Mouse (Mus musculus) retina, postnatal 7 days (tissue): ENCODE measurements around the gene Hsd17b14.

Experiments
- DNase-seq: peaks from one replicate; pipeline ENCODE4 v3.0.0-alpha.2; 2012; ENCODE audit warnings: low read depth, low spot score

The Hsd17b14 gene

DNA sequence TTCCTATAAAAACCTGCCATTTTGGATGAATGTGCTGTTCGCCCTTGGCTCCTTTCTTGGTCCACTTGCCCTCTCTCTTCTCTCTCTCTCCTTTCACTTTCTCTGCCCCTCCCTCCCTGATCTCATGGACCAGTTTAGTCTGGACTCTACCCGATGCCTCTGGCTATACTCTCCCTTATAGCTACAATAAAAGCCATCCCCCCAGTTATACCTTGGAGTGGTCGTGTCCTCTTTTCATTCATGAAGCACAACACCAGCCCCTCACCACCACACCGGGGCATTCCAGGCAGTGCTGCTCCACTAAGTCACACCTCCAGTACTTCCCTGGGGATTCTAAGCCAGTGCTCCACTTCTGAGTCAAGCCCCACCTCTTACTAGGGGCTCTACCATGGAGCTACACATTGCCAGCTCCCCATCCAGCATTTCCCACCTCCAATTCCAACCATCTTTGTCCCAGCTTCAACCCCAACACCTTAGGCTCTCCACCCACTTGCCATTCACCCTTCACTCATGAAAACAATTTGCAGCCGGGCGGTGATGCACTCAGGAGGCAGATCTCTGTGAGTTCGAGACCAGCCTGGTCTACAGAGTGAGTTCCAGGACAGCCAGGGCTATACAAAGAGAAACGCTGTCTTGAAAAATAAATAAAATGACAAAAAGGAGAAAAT lies 12.6 kb downstream of the Hsd17b14 start:
- DNase-seq, result no peak

DNA sequence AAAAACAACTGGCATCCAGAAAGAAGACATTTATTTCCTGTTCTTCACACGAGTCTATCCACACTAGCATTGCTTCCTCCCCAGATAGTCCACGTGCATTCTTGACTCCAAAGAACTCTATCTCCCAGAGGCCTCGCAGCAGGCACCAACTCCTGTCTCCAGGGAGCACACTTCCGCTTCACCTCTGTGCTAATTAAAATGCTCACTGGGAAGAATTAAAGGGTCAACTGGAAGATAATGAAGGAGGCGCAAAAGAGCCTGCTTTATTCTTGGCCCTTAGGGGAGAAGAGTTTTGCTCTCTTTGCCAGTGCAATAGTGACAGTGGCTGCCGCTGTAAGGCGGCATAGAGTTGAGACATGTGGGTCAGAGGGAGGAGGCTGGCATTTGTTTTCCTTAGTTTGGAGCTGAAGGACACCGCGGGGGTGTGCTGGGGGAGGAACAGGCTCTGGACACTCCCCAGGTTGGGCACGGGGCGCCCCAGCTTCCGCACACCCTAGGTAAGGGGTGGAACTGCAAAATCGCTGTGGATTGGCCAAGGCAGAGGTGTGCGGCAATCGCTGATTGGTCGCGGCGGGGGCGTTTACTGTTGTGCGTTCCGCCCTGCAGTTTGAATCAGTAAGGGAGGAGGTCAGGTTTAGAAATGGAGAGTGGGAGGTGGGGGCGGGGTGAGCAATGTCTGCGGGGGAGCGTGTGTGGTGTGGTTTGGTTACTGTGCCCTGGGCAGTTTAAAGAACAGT lies 13.3 kb downstream of the Hsd17b14 start:
- DNase-seq, result no peak

DNA sequence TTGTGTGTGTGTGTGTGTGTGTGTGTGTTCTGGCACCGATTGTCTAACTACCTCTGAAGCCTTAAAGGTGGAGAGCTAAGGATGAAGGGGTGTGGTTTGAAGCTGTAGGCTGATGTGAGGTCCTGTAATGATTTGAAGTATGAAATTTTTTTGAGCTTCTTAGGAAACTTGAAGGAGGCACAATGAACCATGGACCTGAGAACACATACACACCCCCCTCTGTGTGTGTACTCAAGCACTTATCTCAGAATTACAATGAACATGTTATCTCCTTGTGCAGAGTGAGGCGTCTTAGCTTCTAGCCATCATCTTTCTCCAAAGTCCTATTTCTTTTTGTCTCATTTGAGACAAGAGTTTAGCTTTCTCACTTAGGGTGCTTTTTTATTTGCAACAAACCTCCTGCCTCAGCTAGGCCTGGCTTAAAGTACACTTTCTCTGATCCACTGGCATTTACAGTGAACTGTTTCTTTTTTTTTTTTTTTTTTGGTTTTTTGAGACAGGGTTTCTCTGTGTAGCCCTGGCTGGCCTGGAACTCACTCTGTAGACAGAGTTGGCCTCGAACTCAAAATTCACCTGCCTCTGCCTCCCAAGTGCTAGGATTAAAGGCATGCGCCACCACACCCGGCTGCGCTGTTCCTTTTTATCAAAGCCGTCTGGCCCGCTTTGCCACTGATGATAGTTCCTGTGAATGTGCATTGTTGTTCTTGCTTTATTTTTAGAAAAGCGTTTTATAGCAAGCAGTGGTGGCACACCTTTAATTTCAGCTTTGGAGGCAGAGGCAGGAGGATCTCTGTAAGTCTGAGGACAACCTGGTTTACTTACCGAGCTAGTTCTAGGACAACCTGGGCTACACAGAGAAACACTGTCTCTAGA lies 14.1 kb downstream of the Hsd17b14 start:
- no peak for DNase-seq

DNA sequence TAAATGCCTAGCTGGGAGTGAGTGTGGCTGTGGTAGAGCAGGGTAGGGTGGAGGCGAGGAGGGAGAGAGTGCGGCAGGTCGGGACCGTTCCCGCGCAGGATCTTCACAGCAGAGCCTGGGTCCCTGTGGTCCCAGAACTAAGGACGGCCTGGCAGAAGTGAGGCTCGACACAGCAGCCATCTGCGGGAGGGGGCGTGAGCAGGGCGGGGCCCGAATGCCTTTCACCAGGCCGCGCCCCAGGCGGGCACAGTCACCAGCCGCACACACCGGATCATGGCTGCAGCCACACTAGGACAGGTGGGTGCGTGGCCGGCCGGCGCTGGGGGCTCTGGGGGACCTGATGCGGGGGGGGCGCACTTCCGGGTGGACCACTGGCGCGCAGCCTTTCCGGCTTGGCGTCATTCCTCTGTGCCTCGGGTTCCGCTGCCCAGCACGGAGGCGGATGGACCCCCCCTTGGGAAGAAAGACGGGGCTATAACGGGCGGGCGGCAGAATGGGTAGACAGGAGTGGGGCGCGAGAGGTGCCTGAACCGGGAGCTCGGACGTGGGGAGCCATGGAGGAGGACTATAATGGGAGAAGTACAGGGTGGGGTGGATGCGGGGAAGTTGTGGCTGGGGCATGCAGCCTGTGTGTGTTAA lies 15.5 kb downstream of the Hsd17b14 start, which contains the start of gene Bcat2:
Gene Bcat2, plus strand, starts transcription at position 51 of the 639 bp plus-strand sequence.
- DNase-seq, result peak; percentile 65

DNA sequence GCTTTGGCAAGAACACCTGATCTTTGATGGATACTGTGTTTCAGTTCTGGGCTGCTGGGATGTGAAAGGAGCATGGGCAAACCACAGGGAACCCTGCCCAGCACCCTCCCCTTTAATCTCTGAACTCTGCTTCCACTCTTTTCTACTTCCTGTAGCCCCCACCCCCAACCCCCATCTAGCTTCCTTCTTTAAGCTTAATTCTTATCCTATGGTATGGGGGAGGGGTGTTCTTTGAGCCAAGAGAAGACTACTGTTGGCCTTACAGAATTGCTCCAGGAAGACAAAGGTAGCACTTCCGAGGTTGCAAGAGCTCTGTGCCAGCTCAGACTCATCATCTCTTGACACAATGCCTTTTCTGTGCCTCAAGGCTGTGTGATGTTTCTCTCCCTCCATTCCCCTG lies 17.3 kb downstream of the Hsd17b14 start:
- no peak for DNase-seq

DNA sequence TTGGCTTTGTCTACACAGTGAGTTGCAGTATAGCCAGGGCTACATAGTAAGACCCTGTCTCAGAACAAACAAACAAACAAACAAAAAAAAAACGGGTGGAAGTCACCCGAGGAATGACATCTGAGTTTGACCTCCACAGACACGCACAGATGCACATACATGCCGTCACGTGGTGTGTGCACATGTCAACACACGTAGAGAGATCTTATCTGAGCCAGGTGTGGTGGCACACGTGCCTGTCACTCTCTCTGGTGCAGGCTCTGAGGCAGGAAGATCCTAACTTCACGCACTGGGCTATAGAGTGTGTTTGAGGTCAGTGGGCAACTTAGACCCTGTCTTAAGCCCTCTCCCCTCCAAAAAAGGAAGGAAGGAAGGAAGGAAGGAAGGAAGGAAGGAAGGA lies 19.3 kb downstream of the Hsd17b14 start:
- no peak for DNase-seq

DNA sequence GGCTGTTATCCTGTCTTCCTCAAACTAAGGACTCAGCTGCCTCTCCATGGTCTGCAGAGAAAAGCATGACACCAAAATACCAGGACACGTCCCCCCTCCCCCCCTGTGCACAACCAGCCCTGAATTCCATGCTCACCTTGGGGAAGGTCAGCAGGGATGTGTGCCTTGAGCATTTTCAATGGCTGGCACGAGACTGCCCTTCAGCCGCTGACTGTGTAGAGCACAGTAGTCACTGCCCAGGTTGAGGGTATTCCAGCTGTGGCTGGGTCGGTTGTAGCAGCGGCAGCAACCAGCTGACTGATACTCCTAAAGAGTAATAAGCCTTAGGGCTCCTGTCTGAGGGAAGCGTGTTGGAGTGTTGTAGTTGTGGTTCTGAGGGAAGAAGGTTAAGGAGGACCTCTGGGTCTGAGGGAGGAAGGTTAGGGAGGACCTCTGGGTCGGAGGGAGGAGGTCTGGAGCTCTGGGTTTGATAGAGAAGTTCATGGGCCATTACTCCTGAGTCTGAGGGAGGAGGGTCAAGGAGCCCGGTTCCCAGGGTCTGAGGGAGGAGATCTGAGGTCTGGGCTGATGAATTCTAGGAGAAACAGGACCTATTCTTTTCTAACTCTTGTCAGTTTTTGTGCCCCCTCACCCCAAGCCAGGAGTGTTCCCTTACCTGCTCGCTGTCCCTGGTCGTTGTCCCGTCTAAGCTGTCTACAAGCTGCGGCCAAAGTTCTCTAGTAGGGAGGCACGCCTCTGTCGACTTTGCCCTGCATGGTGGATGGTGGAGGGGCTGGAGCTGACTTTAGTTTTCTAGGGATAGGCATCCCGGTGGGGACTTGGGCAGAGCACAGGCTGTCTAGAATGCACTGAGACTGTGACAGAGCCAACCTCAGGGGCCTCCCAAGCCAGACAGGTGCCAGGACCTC lies 20.0 kb downstream of the Hsd17b14 start:
- DNase-seq, result no peak

DNA sequence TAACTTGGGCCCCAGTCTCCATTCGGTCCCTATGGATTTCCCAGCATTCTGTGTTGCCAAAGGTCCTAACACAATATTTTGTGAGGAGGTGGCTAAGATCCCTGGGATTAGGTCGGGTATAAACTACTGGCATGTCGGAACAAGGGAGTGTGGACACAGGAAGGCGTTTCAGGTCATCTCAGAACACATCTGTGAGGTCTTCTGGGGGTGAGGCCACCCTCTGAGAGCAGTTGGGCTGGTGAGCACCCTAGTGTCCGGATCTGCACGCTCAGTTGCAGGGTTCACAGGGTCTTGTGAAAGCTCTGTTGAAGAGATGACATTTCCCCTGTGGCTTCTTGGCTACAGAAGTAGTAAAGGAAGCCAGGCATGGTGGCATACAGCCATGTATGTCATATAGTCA lies 31.2 kb downstream of the Hsd17b14 start:
- DNase-seq, result no peak

DNA sequence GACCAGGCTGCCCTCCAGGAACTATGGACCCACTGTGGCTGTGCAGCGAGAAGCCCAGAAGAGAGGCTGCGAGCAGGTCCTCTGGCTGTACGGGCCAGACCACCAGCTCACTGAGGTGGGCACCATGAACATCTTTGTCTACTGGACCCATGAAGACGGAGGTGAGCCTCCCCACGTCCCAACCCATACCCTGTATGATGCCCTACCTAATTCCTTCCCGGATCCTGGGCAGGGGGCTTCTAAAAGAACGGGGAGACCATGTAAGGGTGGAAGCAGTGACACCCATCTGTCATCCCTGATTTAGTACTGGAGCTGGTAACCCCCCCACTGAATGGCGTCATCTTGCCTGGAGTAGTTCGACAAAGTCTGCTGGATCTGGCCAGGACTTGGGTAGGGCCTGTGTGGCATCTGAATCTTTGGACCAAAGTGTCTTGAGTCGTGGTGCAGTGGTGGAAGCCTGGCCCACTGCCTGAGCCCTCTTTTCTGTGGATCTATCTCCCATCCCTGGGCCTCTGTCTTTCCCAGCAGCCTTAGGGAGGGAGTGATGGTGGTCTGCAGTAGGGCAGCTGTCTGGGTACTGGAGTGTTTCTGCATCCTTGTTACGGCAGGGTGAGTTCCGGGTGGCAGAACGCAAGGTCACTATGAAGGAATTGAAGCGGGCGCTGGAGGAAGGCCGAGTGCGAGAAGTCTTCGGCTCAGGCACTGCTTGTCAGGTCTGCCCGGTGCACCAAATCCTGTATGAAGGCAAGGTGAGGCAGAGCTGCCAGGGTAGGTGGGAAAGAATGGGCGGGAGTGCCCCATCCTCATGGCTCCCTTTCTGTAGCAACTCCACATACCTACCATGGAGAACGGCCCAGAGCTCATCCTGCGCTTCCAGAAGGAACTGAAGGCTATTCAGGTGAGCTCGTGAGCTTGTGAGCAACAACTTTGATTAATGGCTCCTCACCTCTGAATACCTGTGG lies 33.2 kb downstream of the Hsd17b14 start:
- DNase-seq, result no peak

DNA sequence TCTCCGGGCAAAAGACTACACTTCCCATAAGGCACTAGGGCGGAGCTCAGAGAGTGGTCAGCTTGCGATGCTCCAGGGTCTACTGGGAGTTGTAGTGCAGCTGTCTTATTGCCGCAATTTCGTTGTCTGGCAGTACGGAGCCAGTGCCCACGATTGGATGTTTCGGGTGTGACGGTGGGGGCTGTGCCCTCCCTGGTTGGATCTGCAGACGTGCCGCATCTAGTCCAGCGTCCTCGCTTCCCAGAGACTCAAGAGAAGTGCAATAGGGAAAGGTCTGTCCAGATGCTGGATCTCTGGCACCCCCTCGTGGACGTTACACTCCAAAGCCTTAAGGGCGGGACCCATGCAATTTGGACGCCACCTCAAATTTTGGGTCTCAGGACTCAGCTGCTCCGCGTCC lies 34.5 kb downstream of the Hsd17b14 start:
- peak; percentile 82 for DNase-seq

DNA sequence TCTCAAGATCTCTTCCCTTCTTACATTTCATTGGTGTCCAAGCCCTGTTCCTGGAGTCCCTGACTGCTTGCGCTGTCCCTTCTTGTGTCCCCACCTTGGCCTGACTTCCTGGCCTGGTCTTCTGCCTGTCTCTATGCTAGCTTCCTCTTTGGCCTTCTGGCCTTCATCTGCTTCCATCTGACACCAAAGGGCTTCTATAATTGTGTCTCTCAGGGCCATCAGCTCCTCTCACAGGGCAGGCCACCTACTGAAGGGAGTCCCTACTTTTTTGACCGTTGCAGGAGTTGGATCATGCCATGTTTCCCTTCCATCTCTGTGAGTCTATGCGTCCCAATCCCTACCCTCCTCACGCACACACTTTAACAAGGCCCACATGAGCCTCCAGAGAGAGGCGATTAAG lies 35.2 kb downstream of the Hsd17b14 start:
- DNase-seq, result no peak

DNA sequence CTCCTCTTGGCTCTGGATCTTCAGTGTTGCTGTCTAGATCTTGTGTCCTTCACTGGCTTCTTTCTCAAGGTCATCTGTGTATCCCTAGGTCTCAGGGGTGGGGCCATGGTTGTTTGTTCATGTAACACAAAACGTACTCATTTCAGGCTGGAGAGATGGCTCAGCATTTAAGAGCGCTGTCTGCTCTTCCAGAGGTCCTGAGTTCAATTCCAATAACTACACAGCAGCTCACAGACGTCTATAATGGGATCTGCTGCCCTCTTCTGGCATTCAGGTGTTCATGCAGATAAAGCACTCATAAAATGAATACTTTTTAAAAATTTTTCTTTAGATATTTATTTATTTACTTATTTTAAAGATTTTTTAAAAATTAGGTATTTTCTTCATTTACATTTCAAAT lies 36.2 kb downstream of the Hsd17b14 start:
- no peak for DNase-seq

DNA sequence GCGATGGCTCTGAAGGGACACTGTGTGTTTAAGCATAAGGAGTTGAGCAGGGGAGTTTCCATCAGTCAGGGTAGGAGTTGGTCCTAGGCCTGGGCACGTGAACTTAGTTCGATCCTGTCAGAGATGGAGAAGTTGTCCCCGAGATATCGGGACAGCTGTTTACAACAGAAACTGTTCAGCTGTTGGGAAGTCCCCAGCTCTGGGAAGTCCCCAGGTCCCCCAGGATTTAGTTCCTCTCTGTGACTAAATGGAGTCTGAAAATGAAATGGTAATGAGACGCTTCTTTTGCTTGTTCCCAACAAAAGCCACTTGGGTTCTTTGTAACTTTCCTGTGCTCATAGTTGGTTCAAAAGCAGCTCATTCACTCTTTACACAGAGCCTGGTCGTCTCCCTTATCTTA lies 37.2 kb downstream of the Hsd17b14 start:
- no peak for DNase-seq

DNA sequence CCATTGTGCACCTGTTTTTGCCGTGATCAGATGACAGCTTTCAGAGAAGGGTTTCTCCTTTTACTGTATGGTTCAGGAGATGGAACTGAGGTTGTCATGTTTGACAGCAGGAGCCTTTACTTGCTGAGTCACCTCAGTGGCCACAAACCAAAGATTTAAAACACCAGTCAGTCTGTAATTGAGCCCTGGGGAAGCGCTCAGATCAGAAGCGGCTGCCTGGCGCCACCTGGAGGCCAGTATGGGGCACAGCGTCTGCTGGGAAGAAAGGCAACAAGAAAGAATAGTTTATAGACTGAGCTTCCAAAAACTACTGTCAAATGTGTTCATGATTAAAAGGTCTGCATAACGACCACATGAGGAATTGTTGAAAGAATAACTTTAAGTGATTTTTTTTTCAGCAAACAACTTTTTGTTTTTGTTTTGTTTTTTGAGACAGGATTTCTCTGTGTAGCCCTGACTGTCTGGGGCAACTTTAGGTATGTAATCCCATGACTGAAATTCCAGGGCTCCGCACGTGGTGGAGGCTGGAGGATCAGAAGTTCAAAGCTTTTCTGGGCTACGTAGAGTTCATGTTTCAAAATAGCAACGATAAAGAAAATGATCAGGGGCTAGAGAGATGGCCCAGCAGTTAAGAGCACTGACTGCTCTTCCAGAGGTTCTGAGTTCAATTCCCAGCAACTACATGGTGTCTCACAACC lies 38.6 kb downstream of the Hsd17b14 start:
- peak; percentile 47 for DNase-seq

DNA sequence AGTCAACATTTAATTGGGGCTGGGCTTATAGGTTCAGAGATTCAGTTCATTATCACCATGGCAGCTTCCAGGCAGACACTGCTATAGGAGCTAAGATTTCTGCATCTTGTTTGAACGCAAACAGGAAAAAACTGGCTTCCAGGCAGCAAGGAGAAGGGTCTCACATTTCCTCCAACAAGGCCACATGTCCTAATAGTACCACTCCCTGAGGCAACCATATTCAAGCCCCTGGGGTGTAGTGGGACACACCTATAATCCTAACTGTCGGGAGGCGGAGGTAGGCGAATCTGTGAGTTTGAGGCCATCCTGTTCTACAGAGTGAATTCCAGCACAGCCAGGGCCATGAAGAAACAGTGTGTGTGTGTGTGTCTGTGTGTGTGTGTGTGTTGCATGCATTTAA lies 40.5 kb downstream of the Hsd17b14 start:
- no peak for DNase-seq

DNA sequence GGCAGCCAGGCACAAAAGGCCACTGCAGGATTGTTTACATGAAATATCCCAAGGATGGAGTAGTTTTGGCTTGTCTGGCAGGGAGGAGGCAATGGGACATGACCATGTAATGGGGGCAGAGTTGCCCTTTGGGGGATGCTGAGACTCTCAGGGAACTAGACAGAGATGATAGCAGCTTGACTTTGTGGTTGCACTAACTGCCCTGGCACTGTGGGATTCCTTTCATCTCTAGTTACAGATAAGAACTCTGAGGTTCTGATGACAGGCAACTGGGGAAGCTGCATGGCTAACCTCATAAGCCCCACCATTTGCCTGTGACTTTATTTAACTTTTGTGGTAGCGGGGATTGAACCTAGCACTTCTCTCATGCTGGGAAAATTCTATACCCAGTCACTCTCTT lies 41.4 kb downstream of the Hsd17b14 start:
- DNase-seq, result no peak

DNA sequence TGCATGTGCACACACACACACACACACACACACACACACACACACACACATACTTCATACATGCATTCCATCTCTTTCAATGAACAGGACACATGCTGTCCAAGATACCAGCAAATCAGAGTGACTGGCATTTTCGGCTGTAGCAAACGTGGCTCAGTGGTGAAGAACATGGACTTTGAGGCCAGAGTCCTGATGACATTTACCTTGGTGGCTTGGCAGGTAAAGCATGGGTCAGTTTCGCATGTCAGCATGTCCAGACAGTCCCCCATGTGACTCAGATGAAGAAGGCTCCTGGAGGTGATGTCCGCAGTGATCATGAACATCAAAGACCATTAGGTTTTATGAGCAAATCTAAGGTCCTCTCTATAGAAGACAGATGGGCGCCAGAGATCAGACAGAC lies 42.3 kb downstream of the Hsd17b14 start:
- DNase-seq, result no peak

DNA sequence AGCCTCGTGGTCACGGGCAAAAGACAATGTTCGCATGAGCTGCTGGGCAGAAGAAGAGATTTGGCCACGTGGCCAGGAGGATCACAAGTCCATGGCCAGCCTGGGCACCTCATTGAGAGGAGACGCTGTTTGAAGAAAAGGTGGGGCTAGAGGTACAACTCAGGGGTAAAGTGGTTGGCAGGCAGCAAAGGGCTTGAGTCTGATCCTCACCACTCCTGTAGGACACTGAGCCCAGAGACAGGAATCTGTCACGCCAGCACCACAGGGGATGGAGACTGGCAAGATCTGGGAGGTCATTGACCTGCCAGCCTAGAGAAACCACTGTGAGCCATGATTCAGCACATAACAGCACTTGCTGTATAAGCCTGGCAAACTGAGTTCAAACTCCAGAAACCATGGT lies 42.8 kb downstream of the Hsd17b14 start:
- no peak for DNase-seq
